Mouse (Mus musculus) testis, adult 2 months (tissue): ENCODE results near the gene Taf1b. TPM values are rescaled to one million over a fixed set of nuclear protein-coding genes. Genes with fewer than 3 reads are reported as not detected.
"Not testable (repeated sequence)": the region's sequence is repeated elsewhere in the genome, so short reads cannot be mapped to it uniquely, and the experiment has no call there.

Source experiments
- H3K27ac ChIP-seq: fragments of 200-500 bp; 2 replicates; pipeline ENCODE4 v1.5.1; 2012; ENCODE audit warnings: low read depth, low read length; ENCODE audit not compliant: control insufficient read depth, insufficient read depth
- H3K27me3 ChIP-seq: fragments of 200-500 bp; 2 replicates; pipeline ENCODE4 v1.6.1; 2012; ENCODE audit warnings: mild to moderate bottlenecking, low read length, moderate library complexity; ENCODE audit not compliant: control insufficient read depth, insufficient read depth
- H3K36me3 ChIP-seq: fragments of 200-500 bp; 2 replicates; pipeline ENCODE4 v1.6.1; 2012; ENCODE audit warnings: mild to moderate bottlenecking, low read length; ENCODE audit not compliant: control insufficient read depth, insufficient read depth
- H3K4me1 ChIP-seq: fragments of 200-500 bp; 2 replicates; pipeline ENCODE4 v1.6.1; 2012; ENCODE audit warnings: low read length; ENCODE audit not compliant: control insufficient read depth, insufficient read depth
- H3K4me3 ChIP-seq: fragments of 200-500 bp; 2 replicates; pipeline ENCODE4 v1.5.1; 2012; ENCODE audit warnings: low read depth, mild to moderate bottlenecking, low read length, moderate library complexity, mixed read lengths; ENCODE audit not compliant: control insufficient read depth
- CTCF ChIP-seq: fragments of 200-500 bp; IDR thresholded peaks from 2 replicates; pipeline ENCODE4 v1.5.1; 2012; ENCODE audit warnings: low read depth, mild to moderate bottlenecking, inconsistent platforms, low read length, moderate library complexity; ENCODE audit not compliant: control insufficient read depth, insufficient read depth, insufficient replicate concordance
- POLR2A ChIP-seq: fragments of 200-500 bp; IDR thresholded peaks from 2 replicates; pipeline ENCODE4 v1.6.1; 2012; ENCODE audit warnings: low read depth, mild to moderate bottlenecking, inconsistent platforms, low read length, moderate library complexity; ENCODE audit not compliant: control insufficient read depth
- polyA plus RNA-seq: library from polyadenylated mRNA; depleted of rRNA; stranded (reverse); fragments of >200 nt; gene quantifications from 2 replicates; pipeline ENCODE4 v1.2.3, GENCODE M21; 2012; rRNA removed

The Taf1b gene
- 28.0 and 33.9 TPM in 2 replicates for polyA plus RNA-seq

DNA sequence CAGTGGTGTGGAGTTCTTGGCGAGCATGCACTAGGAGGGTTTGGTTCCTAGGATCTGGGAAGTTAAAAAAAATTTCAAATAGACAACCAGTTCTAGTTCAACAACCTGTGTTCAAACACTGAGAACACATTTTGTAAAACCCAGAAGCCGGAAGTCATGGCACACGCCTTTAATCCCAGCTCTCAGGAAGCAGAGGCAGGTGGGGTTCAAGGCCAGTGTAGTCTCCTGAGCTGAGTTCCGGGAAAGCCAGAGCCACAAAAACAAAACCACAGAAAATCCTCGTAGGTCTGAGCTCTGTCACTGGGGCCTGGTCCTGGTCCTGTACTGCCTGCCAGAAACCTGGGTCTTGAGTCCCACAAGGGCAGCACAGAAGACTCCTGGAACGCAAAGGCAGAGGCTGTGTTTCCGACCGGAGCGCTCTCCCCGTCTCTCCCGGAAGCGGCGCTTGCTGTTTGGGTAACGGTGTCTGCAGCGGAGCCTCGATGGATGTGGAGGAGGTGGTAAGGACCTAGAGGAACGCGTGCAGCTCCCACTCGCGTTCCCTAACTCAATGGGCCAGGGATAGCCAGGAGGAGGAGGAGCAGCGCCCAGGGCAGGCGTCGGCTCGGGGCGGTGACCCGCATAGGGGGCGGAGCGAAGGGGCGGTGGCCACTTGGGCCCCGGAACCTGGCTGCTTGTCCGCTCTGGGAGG, at the start of gene Taf1b:
TSS of gene Taf1b (plus strand) at position 210 of the 691 bp plus-strand sequence.
- TF ChIP-seq POLR2A = peak; percentile 76
- no peak for TF ChIP-seq CTCF
- no peaks in the 10 kb centered on the region; the same call in 1 of the 2 replicates for H3K4me1 ChIP-seq
- no peaks in the 10 kb centered on the region for H3K36me3 ChIP-seq
- no peaks in the 10 kb centered on the region for H3K27me3 ChIP-seq
- peak within 1 kb of the TSS; percentile 97 for H3K4me3 ChIP-seq
- peak within 1 kb of the TSS; percentile 84 for H3K27ac ChIP-seq

DNA sequence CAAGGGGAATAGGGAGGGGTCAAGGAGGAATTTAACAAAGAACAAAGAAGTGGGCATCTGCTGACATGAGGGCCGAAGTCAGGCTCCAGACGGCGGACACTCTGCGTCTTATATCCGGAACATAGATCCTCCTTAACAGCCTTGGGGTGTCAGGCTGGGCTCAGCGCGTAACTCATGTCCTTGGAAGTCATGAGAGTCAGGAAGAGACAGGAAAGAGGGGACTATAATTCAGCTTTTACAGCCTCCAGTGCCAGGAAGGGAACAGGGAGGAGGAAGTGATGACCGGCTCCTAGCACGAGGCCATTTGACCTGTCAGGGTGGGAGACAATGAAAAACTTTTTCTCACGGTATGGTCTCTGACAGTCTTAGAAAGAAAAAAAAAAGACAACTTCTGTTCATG, 37.8 kb upstream of the Taf1b start:
- Histone ChIP-seq H3K27me3 (no peaks in the 10 kb centered on the region), H3K4me1 (no peaks in the 10 kb centered on the region), H3K27ac (no peak overlapping the region), H3K36me3 (no peaks in the 10 kb centered on the region), H3K4me3 (no peak overlapping the region)
- no peak for TF ChIP-seq CTCF
- no peak for TF ChIP-seq POLR2A

DNA sequence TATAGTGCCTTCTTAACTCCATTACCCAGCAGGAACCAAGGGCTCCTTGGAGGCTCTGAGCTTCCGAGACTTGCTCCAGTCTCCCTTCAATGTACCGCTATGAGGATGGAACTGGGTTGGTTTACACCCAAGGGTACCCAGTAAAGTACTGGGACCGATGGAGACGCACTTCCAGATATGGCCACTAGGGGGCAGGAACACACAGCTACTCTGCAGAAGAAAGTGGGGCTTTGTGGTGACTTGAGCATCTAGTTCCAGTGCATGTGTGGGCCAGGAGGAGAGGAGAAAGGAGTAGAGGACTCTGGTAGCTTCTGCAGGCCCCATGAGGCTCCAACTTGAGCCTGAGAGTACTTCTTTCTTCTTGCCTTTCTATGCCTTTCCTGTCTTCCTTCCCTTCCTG, 36.0 kb upstream of the Taf1b start:
- H3K27me3 ChIP-seq, H3K27ac ChIP-seq, H3K4me3 ChIP-seq, H3K36me3 ChIP-seq, H3K4me1 ChIP-seq: not testable (repeated sequence)
- TF ChIP-seq CTCF = peak; percentile 68; the same call in 1 of the 2 replicates

DNA sequence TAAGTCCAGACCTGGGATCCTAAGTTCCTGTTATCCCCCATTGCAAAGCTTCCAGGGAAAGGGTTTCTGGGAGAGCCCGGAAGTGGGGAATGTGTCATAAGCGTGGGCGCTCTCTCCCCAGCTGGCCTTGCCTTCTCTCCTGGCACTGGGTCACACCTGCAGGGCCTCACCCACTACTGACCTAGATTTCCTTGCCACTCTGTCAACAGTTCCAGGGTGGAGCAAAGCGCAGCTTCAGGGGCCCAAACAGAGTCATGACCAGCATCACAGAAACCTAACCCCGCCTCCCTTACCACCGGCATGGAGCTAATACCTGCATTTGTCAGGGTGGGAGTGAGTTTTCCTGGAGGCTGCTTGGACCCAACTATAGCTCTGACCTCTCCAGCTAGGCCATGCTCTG, 34.7 kb upstream of the Taf1b start:
- not testable (repeated sequence) for H3K27ac ChIP-seq, H3K4me1 ChIP-seq, H3K36me3 ChIP-seq, H3K27me3 ChIP-seq, H3K4me3 ChIP-seq

DNA sequence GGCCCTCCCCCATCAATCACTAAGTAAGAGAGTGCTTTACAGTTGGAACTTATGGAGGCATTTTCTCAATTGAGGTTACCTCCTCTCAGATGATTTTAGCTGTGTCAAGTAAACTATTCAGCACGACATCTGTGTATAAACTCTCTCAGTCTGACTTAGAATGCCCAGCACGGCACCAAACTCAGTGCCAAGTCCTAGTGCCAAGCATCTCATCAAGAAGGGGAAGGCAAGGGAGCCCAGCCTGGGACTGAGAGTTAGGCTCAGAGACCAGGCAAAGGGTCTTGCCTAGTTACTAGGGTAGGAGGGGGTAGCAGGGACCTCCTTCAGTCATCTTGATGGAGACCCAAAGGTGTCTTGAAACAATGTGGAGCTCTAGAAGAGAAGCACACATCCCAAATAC, 29.2 kb upstream of the Taf1b start:
- Histone ChIP-seq H3K27me3 (no peaks in the 10 kb centered on the region), H3K36me3 (no peaks in the 10 kb centered on the region), H3K4me3 (no peak overlapping the region), H3K4me1 (no peaks in the 10 kb centered on the region), H3K27ac (no peak overlapping the region)
- TF ChIP-seq CTCF (no peak), POLR2A (no peak)

DNA sequence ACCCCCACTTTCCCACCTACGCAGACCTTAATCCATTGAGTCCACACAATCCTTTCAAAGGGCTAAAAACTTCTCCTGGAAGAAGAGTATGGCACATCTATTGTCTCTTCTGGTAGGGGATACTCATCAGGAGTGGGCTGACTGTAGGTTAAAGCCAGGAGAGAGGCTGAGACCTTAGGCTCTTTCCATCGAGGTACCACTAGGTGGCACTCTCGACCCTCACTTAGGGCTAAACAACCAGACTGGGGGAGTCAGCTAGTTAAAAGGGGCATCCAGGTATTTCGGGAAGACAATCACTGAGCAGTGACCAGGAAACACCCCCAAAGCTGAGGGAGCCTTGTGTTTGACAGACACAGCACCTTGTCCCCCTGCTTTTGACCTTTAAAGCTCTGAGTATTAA, 27.2 kb upstream of the Taf1b start:
- no peaks in the 10 kb centered on the region for H3K36me3 ChIP-seq
- H3K27me3 ChIP-seq = no peaks in the 10 kb centered on the region
- H3K4me1 ChIP-seq = no peaks in the 10 kb centered on the region
- no peak for TF ChIP-seq POLR2A
- peak; percentile 66; the same call in 1 of the 2 replicates for TF ChIP-seq CTCF
- H3K4me3 ChIP-seq = no peak overlapping the region
- no peak overlapping the region for H3K27ac ChIP-seq

DNA sequence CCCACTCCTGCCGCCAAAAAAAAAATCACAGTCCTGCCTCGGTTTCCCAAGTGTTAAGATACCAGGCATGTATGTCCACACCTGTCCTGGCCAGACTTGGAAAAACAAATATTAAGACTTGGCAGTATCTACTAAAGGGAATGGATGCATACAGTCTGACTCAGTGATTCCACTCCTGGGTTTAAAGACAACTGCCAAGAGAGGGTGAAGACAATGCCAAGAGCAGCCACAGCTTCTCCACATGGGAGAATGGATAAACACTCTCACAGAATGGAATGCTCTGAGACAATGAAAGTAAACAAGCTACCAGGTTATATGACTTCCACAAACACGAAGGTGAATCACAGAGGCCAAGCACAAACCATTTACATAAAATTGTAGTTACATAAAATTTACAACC, 24.9 kb upstream of the Taf1b start:
- Histone ChIP-seq H3K4me1 (no peaks in the 10 kb centered on the region), H3K36me3 (no peaks in the 10 kb centered on the region), H3K4me3 (no peak overlapping the region), H3K27ac (no peak overlapping the region), H3K27me3 (no peaks in the 10 kb centered on the region)
- TF ChIP-seq POLR2A (no peak), CTCF (no peak)

DNA sequence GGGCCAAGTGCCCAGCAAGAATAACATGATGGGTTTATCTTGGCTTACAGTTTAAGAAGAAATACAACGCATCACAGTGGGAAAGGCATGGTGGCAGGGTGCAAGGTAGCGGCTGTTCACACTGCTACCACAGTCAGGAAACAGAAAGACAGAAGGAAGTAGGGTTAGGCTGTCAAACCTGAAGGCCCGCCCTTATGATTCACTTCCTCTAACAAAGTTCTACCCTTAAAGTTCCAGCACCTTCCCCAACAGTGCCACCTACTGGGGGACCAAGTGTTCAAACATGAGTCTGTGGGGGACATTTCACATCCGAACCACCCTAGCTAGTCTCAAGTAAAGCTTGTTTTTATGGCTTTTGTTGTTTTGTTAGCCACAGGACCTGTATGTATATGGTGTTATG, 13.2 kb upstream of the Taf1b start:
- Histone ChIP-seq H3K27me3 (no peaks in the 10 kb centered on the region), H3K4me1 (no peaks in the 10 kb centered on the region), H3K4me3 (no peak overlapping the region), H3K27ac (no peak overlapping the region), H3K36me3 (no peaks in the 10 kb centered on the region)
- TF ChIP-seq CTCF (no peak), POLR2A (no peak)
